Mouse (Mus musculus): Measurements from ENCODE around the gene Slc30a5.
"Not testable (repeated sequence)": the region's sequence is repeated elsewhere in the genome, so short reads cannot be mapped to it uniquely, and the experiment has no call there.

The Slc30a5 gene

DNA sequence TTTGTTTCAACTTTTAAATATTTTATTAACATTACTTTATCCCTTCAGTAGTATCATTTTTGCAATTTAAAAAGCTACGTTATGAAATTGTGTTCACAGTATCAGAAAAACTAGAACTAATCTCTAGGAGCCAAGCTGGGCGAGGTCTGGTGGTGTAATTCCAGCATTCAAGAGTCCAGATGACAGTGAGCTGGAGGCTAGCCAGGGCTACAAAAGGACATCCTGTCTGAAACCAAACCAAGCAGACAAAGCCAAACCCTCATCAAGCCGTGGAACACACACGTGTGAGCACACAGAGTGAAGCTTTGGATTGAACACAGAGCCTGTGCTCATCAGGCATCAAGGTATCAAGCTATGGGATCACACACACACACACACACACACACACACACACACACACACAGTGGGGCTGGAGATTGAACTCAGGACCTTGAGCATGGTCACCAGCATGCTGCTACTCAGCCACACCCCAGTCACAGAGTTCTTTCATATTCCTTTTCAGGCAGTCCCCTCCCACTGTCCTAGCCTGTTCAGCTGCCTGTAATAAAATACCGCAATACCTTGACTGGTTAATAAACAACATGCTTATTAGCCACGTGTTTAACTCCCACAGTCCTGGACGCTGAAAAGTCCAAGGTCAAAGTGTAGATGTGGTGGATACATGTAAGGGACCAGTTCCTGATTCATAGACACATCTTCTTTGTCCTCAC, 9.9 kb upstream of the Slc30a5 start:
- DNase-seq (ENCODE audit: low spot score in 2 of 2) = peak in 1 of 2 experiments; percentile 54

GRCm38 (mm10) chr13:100841741-100842140, 8.5 kb upstream of the Slc30a5 start:
- no peak for DNase-seq (ENCODE audit: low spot score in 2 of 2)

- DNase-seq (ENCODE audit: low spot score in 2 of 2) = no peak
Observed at GRCm38 (mm10) chr13:100834777-100835176, 1.6 kb upstream of the Slc30a5 start.

DNA sequence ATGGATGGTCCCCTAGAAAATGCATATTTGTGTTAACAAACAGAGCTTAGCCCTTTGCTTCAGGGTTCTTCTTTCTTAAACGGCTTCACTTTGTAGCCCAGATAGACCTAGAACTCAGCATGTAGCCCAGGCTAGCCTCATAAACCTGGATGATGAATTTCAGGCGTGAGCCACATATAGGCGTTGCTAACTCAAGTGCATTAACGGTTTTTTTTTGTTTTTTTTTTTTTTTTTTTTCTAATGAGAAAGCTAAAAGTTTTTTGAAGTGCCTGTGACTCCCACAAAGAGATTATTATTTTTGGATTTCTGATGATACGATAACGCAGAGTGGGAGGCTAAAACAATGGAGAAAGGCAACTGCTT, 394 bp upstream of the Slc30a5 start:
- no peak for DNase-seq (ENCODE audit: low spot score in 2 of 2)

DNA sequence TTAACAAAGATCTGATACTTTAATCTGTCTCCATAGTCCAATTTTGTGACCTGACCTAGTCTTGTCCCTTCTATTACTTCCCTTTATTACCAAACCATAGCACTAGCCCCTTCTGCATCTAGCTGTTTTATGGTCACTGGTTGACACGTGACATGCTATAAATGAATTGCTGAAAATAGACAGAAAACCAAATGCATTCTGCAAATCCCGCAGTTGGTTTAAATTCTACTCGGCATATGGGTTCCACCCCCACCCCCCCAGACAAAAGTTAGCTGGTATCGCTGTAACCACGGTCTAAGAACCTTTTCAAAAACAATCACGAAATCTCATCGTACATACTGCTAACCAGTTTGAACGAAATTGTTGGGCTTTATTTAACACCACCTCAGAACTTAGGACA, 1.0 kb downstream of the Slc30a5 start:
- DNase-seq (ENCODE audit: low spot score in 2 of 2) = no peak

- DNase-seq (ENCODE audit: low spot score in 2 of 2) = no peak
Observed at GRCm38 (mm10) chr13:100831123-100831522, 2.1 kb downstream of the Slc30a5 start.

DNA sequence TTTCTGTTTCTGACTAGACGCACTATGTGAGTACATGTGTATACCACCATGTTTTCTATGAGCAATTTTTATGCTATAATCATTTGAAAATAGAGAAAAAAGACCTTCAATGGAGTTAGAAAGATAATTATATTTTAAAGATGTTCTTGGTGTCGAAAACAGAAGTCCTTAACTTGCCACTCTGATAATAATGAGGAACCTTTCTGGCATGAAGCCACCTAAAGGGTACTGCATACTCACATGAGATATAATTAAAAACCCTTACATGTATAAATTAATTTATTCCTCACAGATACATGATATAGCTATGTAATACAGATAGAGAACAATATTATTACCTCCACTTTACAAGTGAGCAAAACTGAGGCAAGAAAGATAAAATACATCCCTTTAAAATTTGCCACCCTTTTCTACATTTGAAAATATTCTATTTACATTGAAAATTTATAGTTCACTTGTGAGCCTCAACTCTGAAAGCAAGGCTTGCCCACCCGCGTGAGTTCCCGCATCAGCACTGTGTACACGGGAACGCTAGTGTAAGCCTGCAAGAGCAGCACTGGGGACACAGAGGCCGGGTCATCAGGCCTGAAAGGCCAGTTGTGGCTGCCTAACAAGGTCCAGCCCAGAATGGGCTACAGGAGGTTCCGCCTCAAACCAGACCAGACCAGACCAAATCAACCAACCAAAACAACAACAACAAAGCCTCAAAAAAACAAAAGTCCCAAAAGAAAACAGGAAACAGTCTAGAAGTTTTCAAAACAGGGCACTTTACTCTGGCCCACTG, 7.4 kb downstream of the Slc30a5 start:
- DNase-seq (ENCODE audit: low spot score in 2 of 2) = no peak

- no peak for DNase-seq (ENCODE audit: low spot score in 2 of 2)
Observed at GRCm38 (mm10) chr13:100824916-100825315, 8.3 kb downstream of the Slc30a5 start.

GRCm38 (mm10) chr13:100824306-100824705, 8.9 kb downstream of the Slc30a5 start:
- DNase-seq (ENCODE audit: low spot score in 2 of 2) = no peak

DNA sequence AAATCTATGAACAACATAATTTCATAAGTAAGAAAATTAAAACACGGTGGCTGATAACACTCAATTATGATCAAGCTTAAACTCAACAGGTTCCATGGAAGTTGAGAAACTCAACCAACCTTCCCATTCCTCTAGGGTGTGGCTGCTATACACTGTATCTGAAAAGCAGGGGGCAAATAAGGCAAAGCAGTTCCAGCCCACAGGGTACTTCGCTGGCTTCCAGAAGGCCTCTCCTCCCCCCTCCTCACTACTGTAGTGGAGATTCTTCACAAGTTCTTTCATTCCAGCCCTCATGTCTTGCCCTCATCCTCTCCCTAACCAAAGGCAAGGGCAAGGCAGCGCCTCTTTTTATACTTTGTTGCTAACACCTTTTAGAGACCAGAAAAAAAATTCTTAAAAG, 9.4 kb downstream of the Slc30a5 start:
- no peak for DNase-seq (ENCODE audit: low spot score in 2 of 2)

GRCm38 (mm10) chr13:100814451-100814850, 18.8 kb downstream of the Slc30a5 start:
- DNase-seq (ENCODE audit: low spot score in 2 of 2) = no peak

GRCm38 (mm10) chr13:100805776-100806175, 27.5 kb downstream of the Slc30a5 start:
- DNase-seq (ENCODE audit: low spot score in 2 of 2) = no peak

- no peak for DNase-seq (ENCODE audit: low spot score in 2 of 2)
Observed at GRCm38 (mm10) chr13:100797171-100797570, 36.1 kb downstream of the Slc30a5 start.

GRCm38 (mm10) chr13:100789083-100789482, 44.1 kb downstream of the Slc30a5 start:
- no peak for DNase-seq (ENCODE audit: low spot score in 2 of 2)

DNA sequence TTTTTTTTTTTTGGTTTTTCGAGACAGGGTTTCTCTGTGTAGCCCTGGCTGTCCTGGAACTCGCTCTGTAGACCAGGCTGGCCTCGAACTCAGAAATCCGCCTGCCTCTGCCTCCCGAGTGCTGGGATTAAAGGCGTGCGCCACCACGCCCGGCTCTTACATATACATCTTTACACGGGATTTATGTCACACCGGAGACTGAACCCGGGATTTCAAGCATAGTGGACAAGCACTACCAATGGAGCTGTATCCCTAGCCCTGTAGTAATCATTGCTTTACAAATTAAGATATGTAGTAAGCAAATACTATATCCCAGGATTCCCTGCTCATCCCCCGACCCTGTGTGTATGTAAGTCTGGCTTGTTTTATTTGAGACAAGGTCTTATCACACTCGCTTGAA, 45.2 kb downstream of the Slc30a5 start:
- not testable (repeated sequence) for DNase-seq (ENCODE audit: low spot score in 2 of 2)

DNA sequence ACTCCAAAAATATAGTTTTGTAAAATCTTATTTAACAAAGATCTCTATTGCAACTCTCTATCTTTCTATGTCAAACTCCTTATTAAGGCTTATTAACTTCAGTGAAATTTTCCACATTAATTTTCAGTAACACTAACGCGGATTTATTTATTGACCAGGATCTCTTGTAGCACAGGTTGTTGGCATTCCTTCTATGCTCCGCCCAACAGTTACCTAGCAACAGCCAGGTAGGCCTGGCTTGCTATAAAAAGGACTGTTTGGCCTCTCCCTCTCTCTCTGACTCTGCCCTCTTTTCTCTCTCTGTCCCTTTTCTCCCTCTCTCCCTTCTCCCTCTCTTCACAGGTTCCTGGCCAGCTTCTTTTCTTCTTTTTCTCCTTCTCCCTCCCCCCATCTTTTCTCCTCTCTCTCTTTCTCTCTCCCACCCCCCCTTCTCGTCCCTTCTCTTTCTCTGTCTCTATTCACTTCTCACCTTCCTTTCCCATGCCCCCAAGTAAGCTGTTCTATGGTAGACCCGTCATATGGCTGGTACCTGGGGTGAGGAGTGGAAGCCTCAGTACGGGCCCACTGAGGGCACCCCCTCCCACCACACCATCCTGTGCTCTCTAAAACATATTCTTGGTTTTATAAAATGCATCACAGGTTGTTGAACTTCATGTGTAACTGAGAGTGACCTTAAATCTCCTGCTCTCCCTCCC, 45.8 kb downstream of the Slc30a5 start:
- peak; percentile 10 to 11 for DNase-seq (ENCODE audit: low spot score in 2 of 2)

- DNase-seq (ENCODE audit: low spot score in 2 of 2) = peak; percentile 79 to 92
Observed at GRCm38 (mm10) chr13:100786414-100786867, 46.8 kb downstream of the Slc30a5 start, which contains the start of gene Ccnb1. Gene Ccnb1 (minus strand): TSS chr13:100786570.

GRCm38 (mm10) chr13:100785806-100786413, 47.3 kb downstream of the Slc30a5 start:
- DNase-seq (ENCODE audit: low spot score in 2 of 2) = no peak

GRCm38 (mm10) chr13:100777491-100777890, 55.7 kb downstream of the Slc30a5 start:
- no peak for DNase-seq (ENCODE audit: low spot score in 2 of 2)

DNA sequence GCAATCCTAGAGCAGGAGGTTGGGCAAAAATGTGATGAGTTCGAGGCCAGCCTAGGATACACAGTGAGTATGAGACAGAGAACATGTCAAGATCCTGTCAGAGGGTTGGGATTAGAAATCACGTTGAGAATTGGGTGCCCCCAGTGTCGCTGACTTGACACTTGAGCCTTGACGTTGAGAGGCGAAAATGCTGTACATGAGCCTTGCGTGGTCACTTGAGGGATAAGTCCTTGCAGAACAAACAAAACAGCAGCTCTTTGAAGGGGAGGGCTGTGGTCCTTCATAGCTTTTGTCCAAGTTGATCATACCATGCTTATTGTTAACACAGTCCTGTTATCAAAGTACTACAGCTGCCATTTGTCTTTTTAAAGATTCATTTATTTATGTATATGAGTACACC, 56.5 kb downstream of the Slc30a5 start:
- no peak for DNase-seq (ENCODE audit: low spot score in 2 of 2)

GRCm38 (mm10) chr13:100776056-100776419, 57.2 kb downstream of the Slc30a5 start:
- DNase-seq (ENCODE audit: low spot score in 2 of 2) = no peak
